In genomic region chr1:171373946-171374345, GRCm38 (mm10) we compare ENCODE assay signal across 1 mouse cellular context.
TF ChIP-seq lines count a peak whose summit lies in the region.

No protein-coding gene starts in this region.

TF ChIP-seq in MEL, 35 proteins besides CTCF, POLR2A, EP300 and RAD21 (continued from another document):
- no peak for TF ChIP-seq UBTF (IDR thresholded peaks at IDR 0.05; ENCODE audit: borderline replicate concordance, insufficient read depth, low read depth, low read length)
- TF ChIP-seq TCF12 (IDR thresholded peaks at IDR 0.05; ENCODE audit: low read depth, low read length) = no peak
- TF ChIP-seq ZNF384 (IDR thresholded peaks at IDR 0.05; ENCODE audit: low read depth, low read length) = no peak
- no peak for TF ChIP-seq RCOR1 (IDR thresholded peaks at IDR 0.05; ENCODE audit: low read depth, low read length)
- no peak for TF ChIP-seq NRF1 (IDR thresholded peaks at IDR 0.05; ENCODE audit: insufficient read depth, low read depth, low read length, poor library complexity, severe bottlenecking)
- TF ChIP-seq ZMIZ1 (IDR thresholded peaks at IDR 0.05; ENCODE audit: low read depth, low read length) = no peak
- no peak for TF ChIP-seq GATA1 (IDR thresholded peaks at IDR 0.05; ENCODE audit: low read depth, low read length)
